Mouse (Mus musculus) kidney, adult 2 months (tissue): Measurements from ENCODE around the gene Ahsa1.

Experiments
- CTCF ChIP-seq: fragments of 200-500 bp; conservative IDR thresholded peaks from 2 replicates; pipeline ENCODE4 v1.5.1; 2011; ENCODE audit warnings: low read depth, mild to moderate bottlenecking, control low read depth, low read length, moderate library complexity, mixed read lengths; ENCODE audit not compliant: insufficient read depth, insufficient read length
- POLR2A ChIP-seq: fragments of 200-500 bp; IDR thresholded peaks from one replicate; pipeline ENCODE4 v1.6.1; 2011; ENCODE audit warnings: low read depth, low read length, control low read depth

GRCm38 (mm10) chr12:87256629-87257028 is 9.7 kb upstream of the Ahsa1 start:
- TF ChIP-seq CTCF (no peak), POLR2A (no peak)
